In genomic region chr7:68064647-68065362, GRCm38 (mm10) we compare ENCODE assay signal across 9 mouse cellular contexts.
DNase-seq lines count a peak whose midpoint lies in the region; ATAC-seq lines count a peak whose summit lies in the region.
"Had no signal": no experiment of that assay in that cellular context is flagged by ENCODE, and none has a peak within 500 bp of the region (broad histone marks: within the 10 kb centered on the region; RNA-seq: fewer than 3 reads in every experiment).

No protein-coding gene starts in this region.

- H3K27me3 ChIP-seq in heart, embryonic 16.5 days (ENCODE audit: control insufficient read depth, insufficient read depth, low read length), result no peaks in the 10 kb centered on the region
- no peaks in the 10 kb centered on the region for H3K27me3 ChIP-seq in lung, embryonic 16.5 days (ENCODE audit: control insufficient read depth, insufficient read depth, low read depth, low read length)
- H3K27me3 ChIP-seq: limb, embryonic 13.5 days had no signal

- peak overlapping the region; percentile 81 for H3K27ac ChIP-seq in heart, embryonic 16.5 days (ENCODE audit: low read length)
- peak overlapping the region; percentile 76 for H3K27ac ChIP-seq in lung, embryonic 16.5 days (ENCODE audit: low read length)
- H3K27ac ChIP-seq: limb, embryonic 13.5 days had no signal

- H3K9ac ChIP-seq in heart, embryonic 16.5 days (ENCODE audit: low read length), result peak overlapping the region; percentile 50
- H3K9ac ChIP-seq in lung, embryonic 16.5 days (ENCODE audit: low read length), result 0 out of 2 replicates have a peak overlapping the region, but pooled peaks have one; percentile 6
- H3K9ac ChIP-seq: limb, embryonic 13.5 days had no signal

- H3K36me3 ChIP-seq in heart, embryonic 16.5 days (ENCODE audit: control insufficient read depth, insufficient read depth), result no peaks in the 10 kb centered on the region
- no peaks in the 10 kb centered on the region for H3K36me3 ChIP-seq in lung, embryonic 16.5 days (ENCODE audit: control insufficient read depth, insufficient read depth, low read length)
- H3K36me3 ChIP-seq: limb, embryonic 13.5 days had no signal

- no peaks in the 10 kb centered on the region for H3K9me3 ChIP-seq in heart, embryonic 16.5 days (replicated peaks; ENCODE audit: control insufficient read depth, low read length)
- no peaks in the 10 kb centered on the region for H3K9me3 ChIP-seq in lung, embryonic 16.5 days (ENCODE audit: control insufficient read depth, low read length)
- H3K9me3 ChIP-seq: limb, embryonic 13.5 days had no signal

- H3K4me3 ChIP-seq in heart, embryonic 16.5 days (ENCODE audit: low read length), result no peak overlapping the region
- no peak overlapping the region for H3K4me3 ChIP-seq in lung, embryonic 16.5 days (ENCODE audit: low read length)
- H3K4me3 ChIP-seq: limb, embryonic 13.5 days had no signal

- H3K4me2 ChIP-seq in heart, embryonic 16.5 days (ENCODE audit: low read depth, low read length), result peak overlapping the region; percentile 28
- no peak overlapping the region for H3K4me2 ChIP-seq in lung, embryonic 16.5 days (ENCODE audit: low read depth, low read length)
- H3K4me2 ChIP-seq: limb, embryonic 13.5 days had no signal

- intact Hi-C loops in heart, postnatal 25 days (cut with DNase I), result no loop called here

- DNase-seq in heart, adult 11 months, result peak; percentile 95
- DNase-seq in heart, postnatal 25 days (ENCODE audit: low spot score), result no peak
- DNase-seq in R1 (ENCODE audit: low read depth, low spot score), result peak; percentile 13
- no peak for DNase-seq in left cerebral cortex, adult 8-10 months (ENCODE audit: low spot score in 2 of 2)

- peaks cover 52% of the 10 kb centered on the region for H3K4me1 ChIP-seq in heart, embryonic 16.5 days (ENCODE audit: control insufficient read depth, insufficient read depth, low read length)
- peaks cover 48% of the 10 kb centered on the region for H3K4me1 ChIP-seq in lung, embryonic 16.5 days (replicated peaks; ENCODE audit: control insufficient read depth, insufficient read depth, low read length)

- peak; percentile 66 for ATAC-seq in heart, embryonic 16.5 days (replicated peaks; ENCODE audit: extremely low read depth, insufficient read depth, low FRiP score)
- ATAC-seq in lung, embryonic 16.5 days (ENCODE audit: low read depth), result peak; percentile 32
- no peak for ATAC-seq in CD4-positive, CD25-positive, alpha-beta regulatory T cell, adult 4 months
- no peak for ATAC-seq in megakaryocyte progenitor cell, adult 5-6 weeks (replicated peaks; ENCODE audit: poor library complexity)

- WGBS in heart, embryonic 16.5 days, result 42% methylated on average over 11 of the region's 11 CpGs
- 28% methylated on average over 11 of the region's 11 CpGs for WGBS in lung, embryonic 16.5 days

Comparison
In these comparisons a context has a peak if more than half of its experiments do, and no peak if none do; other contexts are left out.
1. DNase-seq: peak in heart, adult 11 months (single experiment) and R1 (single experiment); none in heart, postnatal 25 days (single experiment) and left cerebral cortex, adult 8-10 months (0 of 2).
2. ATAC-seq: peak in heart, embryonic 16.5 days (single experiment) and lung, embryonic 16.5 days (single experiment); none in CD4-positive, CD25-positive, alpha-beta regulatory T cell, adult 4 months (single experiment) and megakaryocyte progenitor cell, adult 5-6 weeks (single experiment).